15 mouse cellular contexts compared by ENCODE assay signal in genomic region chr1:125694338-125694737, GRCm38 (mm10). TPM values are rescaled to one million over a fixed set of nuclear protein-coding genes. Genes with fewer than 3 reads are reported as not detected.
A peak's percentile ranks its signal among the peaks of the same experiment; 100 is the strongest.
DNase-seq lines count a peak whose midpoint lies in the region; ATAC-seq and TF ChIP-seq lines count a peak whose summit lies in the region.
"Had no signal": no experiment of that assay in that cellular context is flagged by ENCODE, and none has a peak within 500 bp of the region (broad histone marks: within the 10 kb centered on the region; RNA-seq: fewer than 3 reads in every experiment).

No protein-coding gene starts in this region.

- intact Hi-C loops in heart, postnatal 25 days (cut with DNase I), result no loop called here

- H3K4me2 ChIP-seq in intestine, postnatal 0 days (replicated peaks; ENCODE audit: low read depth), result peak overlapping the region; percentile 43; the same call in 1 of the 2 replicates
- no peak overlapping the region for H3K4me2 ChIP-seq in liver, embryonic 12.5 days
- H3K4me2 ChIP-seq in stomach, embryonic 16.5 days (ENCODE audit: low read depth, low read length), result no peak overlapping the region

- H3K36me3 ChIP-seq in intestine, postnatal 0 days (ENCODE audit: control insufficient read depth, insufficient read depth), result no peaks in the 10 kb centered on the region
- no peaks in the 10 kb centered on the region for H3K36me3 ChIP-seq in liver, embryonic 12.5 days
- no peaks in the 10 kb centered on the region for H3K36me3 ChIP-seq in stomach, embryonic 16.5 days (ENCODE audit: control insufficient read depth, insufficient read depth, low read length)
- H3K36me3 ChIP-seq: limb, embryonic 10.5 days had no signal

- no peak overlapping the region for H3K9ac ChIP-seq in intestine, postnatal 0 days (ENCODE audit: low read depth, low read length)
- H3K9ac ChIP-seq in liver, embryonic 12.5 days, result no peak overlapping the region
- H3K9ac ChIP-seq in stomach, embryonic 16.5 days (ENCODE audit: low read length), result no peak overlapping the region
- H3K9ac ChIP-seq: forebrain, postnatal 0 days had no signal

- H3K27ac ChIP-seq in intestine, postnatal 0 days (ENCODE audit: low read depth, low read length), result peak overlapping the region; percentile 73
- H3K27ac ChIP-seq in liver, embryonic 12.5 days, result peak overlapping the region; percentile 41; the same call in 1 of the 2 replicates
- 0 out of 2 replicates have a peak overlapping the region, but pooled peaks have one; percentile 3 for H3K27ac ChIP-seq in stomach, embryonic 16.5 days (ENCODE audit: low read length)
- H3K27ac ChIP-seq: limb, embryonic 10.5 days had no signal

- H3K9me3 ChIP-seq in intestine, postnatal 0 days (ENCODE audit: control insufficient read depth), result no peaks in the 10 kb centered on the region
- no peaks in the 10 kb centered on the region for H3K9me3 ChIP-seq in liver, embryonic 12.5 days (replicated peaks)
- no peaks in the 10 kb centered on the region for H3K9me3 ChIP-seq in stomach, embryonic 16.5 days (replicated peaks; ENCODE audit: control insufficient read depth, low read length)
- H3K9me3 ChIP-seq: limb, embryonic 10.5 days had no signal

- H3K4me3 ChIP-seq in intestine, postnatal 0 days (ENCODE audit: low read depth, low read length), result no peak overlapping the region
- H3K4me3 ChIP-seq in liver, embryonic 12.5 days, result no peak overlapping the region
- no peak overlapping the region for H3K4me3 ChIP-seq in stomach, embryonic 16.5 days (replicated peaks; ENCODE audit: low read length)
- H3K4me3 ChIP-seq: limb, embryonic 10.5 days; megakaryocyte, embryonic 14.5 days had no signal

- H3K4me1 ChIP-seq in intestine, postnatal 0 days (replicated peaks; ENCODE audit: control insufficient read depth, insufficient read depth, low read length), result 0 out of 2 replicates have a peak, but pooled peaks cover 3% of the 10 kb centered on the region
- H3K4me1 ChIP-seq in liver, embryonic 12.5 days, result no peaks in the 10 kb centered on the region
- H3K4me1 ChIP-seq in stomach, embryonic 16.5 days (ENCODE audit: control insufficient read depth, insufficient read depth, low read length), result no peaks in the 10 kb centered on the region
- H3K4me1 ChIP-seq: limb, embryonic 10.5 days; megakaryocyte, embryonic 14.5 days had no signal

- 0 out of 2 replicates have a peak, but pooled peaks have one; percentile 29 for ATAC-seq in common myeloid progenitor, adult 5-6 weeks (replicated peaks; ENCODE audit: low read depth, poor library complexity, severe bottlenecking)
- peak; percentile 96 for ATAC-seq in intestine, postnatal 0 days
- peak; percentile 77 for ATAC-seq in liver, embryonic 12.5 days
- ATAC-seq in stomach, embryonic 16.5 days (ENCODE audit: insufficient read depth, low FRiP score), result peak; percentile 75; the same call in 1 of the 2 replicates
- ATAC-seq: forebrain, postnatal 0 days; inflammation-experienced regulatory T-cells, adult 6 months; lung, postnatal 0 days had no signal

- WGBS in intestine, postnatal 0 days, result 38% methylated on average over 5 of the region's 5 CpGs
- 43% methylated on average over 5 of the region's 5 CpGs for whole genome bisulfite sequencing in liver, embryonic 12.5 days (ENCODE audit: insufficient replicate concordance)
- WGBS in stomach, embryonic 16.5 days, result 69% methylated on average over 5 of the region's 5 CpGs

- TF ChIP-seq CTCF in intestine, postnatal 0 days (IDR thresholded peaks at IDR 0.05; ENCODE audit: low read depth), result no peak

- DNase-seq in heart, postnatal 25 days (ENCODE audit: low spot score), result no peak
- no peak for DNase-seq in thymus, postnatal 4 days
- DNase-seq in thymus, postnatal 14 days, result no peak
- DNase-seq: cerebellum, adult 9-10 months; forebrain, postnatal 0 days; gastrocnemius, postnatal 10 days; heart, postnatal 4 days had no signal

- no peaks in the 10 kb centered on the region for H3K27me3 ChIP-seq in intestine, postnatal 0 days (replicated peaks; ENCODE audit: control insufficient read depth, insufficient read depth, low read length)
- no peaks in the 10 kb centered on the region for H3K27me3 ChIP-seq in liver, embryonic 12.5 days (replicated peaks)
- H3K27me3 ChIP-seq in stomach, embryonic 16.5 days (ENCODE audit: control insufficient read depth, insufficient read depth, low read length), result no peaks in the 10 kb centered on the region
- H3K27me3 ChIP-seq: megakaryocyte, embryonic 14.5 days had no signal

RNA-seq across cellular contexts. Expression of gene Gpr39, which starts 17.5 kb away (rescaled TPM):
- not detected in 2 replicates for total RNA-seq in common myeloid progenitor, adult 5-6 weeks (2017)
- polyA plus RNA-seq in intestine, postnatal 0 days (2015; fragmentation: Nextera tagmentation; extraction: Ambion mirVana), result 6.8 TPM in 2 replicates
- polyA plus RNA-seq in liver, embryonic 12.5 days (2016; fragmentation: Nextera tagmentation; extraction: Ambion mirVana), result 3.6 and 4.3 TPM in 2 replicates
- polyA plus RNA-seq in stomach, embryonic 16.5 days (2015; fragmentation: Nextera tagmentation; extraction: Ambion mirVana), result 7.9 and 11.8 TPM in 2 replicates
- under 1 TPM; 0.44 to 0.53 TPM for total RNA-seq in heart, postnatal 25 days (2021)
- polyA plus RNA-seq: forebrain, postnatal 0 days; inflammation-experienced regulatory T-cells, adult 6 months; limb, embryonic 10.5 days had no signal

Comparison
In these comparisons a context has a peak if more than half of its experiments do, and no peak if none do; other contexts are left out.
1. ATAC-seq: peak in every context shown above with its lines; median percentile 96 in intestine, postnatal 0 days; 77 in liver, embryonic 12.5 days; 75 in stomach, embryonic 16.5 days; 29 in common myeloid progenitor, adult 5-6 weeks.
2. H3K27ac ChIP-seq: peak in every context shown above with its lines; median percentile 73 in intestine, postnatal 0 days; 41 in liver, embryonic 12.5 days; 3 in stomach, embryonic 16.5 days.